Mouse (Mus musculus) T-helper 1 cell (primary cell): ENCODE measurements around the gene Mamdc2.
"Not testable (repeated sequence)": the region's sequence is repeated elsewhere in the genome, so short reads cannot be mapped to it uniquely, and the experiment has no call there.

Experiments
- in situ Hi-C: fragments of 300-600 bp; cut with MboI, MseI; formaldehyde crosslinking; loops from one replicate; pipeline ENCODE4 v1.15.1; 2025; ENCODE audit warnings: high pct_unique_total_duplicates

Mamdc2 gene

DNA sequence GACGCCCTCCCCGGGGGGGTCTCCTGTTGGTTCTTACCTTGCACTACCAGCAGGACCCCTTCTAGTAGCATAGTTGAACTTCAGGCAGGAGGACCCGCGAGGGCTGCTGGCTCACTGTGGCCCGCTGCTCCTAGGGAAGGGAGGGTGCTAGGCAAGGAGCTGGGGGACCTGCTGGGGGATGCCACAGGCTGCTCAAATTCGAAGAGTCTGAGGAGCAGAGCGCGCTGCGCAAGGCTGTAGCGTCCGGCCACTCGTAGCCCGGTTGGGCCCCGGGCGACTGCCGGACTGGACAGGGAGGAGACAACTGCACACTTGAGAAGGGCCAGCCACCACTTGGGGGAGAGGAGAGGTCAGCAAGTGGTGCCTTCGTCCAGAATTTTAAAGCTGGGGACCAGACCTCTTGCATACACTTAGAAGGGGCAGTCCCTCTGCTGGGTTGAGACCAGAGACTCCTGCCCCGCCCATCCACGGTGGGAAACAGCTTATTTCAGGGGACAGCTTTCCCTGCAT is at the start of gene Mamdc2:
Mamdc2 (minus strand) TSS at position 455 of the 510 bp plus-strand sequence.
- in situ Hi-C loops, result no loop called here

DNA sequence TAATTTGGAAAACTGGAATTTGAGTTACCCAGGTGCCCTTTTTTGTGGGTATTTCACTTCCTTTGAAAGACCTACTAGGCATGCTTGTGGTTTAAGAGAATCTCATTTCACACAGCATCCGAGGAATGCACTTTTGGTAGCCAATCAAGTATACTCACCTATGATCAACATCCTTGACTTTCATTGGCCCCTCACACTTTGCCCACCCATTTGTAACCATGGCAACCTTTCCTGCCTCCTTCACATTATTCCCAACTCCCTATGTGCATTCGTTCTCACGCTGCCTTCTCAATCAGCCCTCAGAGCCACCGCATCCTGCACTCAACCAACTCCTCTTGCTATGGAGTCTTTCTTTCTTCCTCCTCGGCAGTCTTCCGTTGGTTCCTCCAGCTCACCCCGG is 49.8 kb upstream of the Mamdc2 start:
- in situ Hi-C loops, result no loop called here

DNA sequence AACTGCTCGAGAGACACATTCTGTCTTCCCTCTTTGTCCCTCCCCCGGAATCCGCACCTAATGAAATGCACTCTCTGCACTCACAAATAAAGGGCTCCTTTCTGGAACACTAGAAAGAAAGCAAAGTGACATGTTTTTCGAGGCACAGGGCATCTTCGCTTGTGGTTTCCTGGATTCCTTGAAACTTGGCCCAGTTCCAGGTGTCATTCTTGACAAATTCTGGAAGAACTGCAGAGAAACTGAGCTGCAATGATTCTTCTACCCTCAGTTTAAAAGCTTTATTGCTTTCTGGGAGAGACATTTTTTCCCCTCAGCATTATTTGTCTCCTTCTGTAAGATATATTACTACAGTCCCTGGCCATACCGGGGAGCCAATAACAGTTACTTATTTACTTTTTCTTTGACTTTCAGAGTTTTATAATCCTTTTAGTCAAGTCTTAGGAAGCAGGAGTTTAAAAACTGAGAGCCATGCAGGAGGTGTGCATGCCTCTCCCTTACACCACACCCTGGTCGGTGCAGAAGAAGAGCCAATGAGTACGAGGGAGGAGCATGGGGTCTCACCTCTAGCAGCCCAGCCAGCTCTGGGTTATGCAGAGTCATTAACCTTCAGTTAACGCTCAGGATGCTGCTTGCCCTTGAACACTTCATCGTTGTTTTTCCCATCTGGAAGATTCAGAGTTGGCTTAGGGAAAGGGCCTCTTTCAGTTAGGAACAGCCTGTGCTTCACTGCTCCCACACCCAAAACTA is 49.1 kb upstream of the Mamdc2 start:
- in situ Hi-C loops, result no loop called here

DNA sequence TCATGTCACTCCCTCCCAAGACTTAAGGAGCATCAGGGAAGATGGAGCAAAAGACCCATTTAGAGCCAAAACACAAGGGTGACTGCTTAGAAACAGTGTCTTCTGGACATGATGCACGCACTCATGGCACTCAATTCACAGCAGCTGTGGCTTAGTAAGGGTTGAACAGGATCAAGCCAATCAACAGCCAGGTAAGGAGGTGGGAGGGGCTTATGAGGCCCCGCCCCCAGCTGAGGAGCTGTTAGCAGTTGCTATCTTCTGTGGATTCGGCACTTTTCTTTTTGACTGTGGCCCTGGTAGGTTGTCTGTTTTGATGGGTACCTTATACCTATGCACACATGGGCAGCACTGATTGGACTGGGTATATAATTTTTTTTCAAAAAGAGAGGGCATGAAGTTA is 48.3 kb upstream of the Mamdc2 start:
- in situ Hi-C loops, result no loop called here

DNA sequence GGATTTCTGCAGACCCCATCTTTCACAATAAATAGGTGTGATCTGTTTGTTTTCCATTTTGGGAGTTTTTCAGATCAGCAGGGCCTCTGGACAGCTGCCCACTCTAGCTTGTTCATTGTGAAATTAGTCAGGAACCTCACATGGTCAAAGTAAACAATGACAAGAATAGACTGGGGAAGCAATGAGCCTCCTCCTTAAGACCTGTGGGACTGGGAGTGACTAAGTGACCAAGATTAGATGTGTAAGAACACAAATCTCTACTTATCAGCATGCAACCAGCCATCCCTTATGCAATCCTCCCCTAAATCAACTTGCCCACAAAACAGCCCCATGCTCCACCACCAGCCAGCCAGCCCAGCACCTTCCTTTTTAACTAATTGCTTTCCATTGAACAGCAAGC is 44.4 kb upstream of the Mamdc2 start:
- in situ Hi-C loops, result no loop called here

DNA sequence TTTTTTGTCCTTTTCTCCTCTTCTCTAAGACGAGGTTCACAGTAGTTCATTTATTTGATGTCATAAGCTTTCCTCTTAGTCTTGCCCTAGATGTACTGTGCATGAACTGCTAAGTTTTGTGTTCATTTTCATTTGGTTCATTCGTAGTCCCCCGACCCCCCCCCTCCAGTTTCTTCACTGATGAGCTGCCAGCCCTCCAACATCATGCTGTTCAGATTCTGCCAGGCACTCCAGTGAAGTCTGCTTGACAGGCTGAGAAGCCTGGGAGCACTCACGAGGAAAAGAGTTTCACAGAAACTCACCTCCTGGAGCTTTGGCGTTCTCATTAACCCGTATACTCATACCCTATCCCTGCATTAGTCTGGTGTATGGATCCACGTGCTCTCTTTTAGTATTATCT is 42.5 kb upstream of the Mamdc2 start:
- in situ Hi-C loops, result not testable (repeated sequence)

DNA sequence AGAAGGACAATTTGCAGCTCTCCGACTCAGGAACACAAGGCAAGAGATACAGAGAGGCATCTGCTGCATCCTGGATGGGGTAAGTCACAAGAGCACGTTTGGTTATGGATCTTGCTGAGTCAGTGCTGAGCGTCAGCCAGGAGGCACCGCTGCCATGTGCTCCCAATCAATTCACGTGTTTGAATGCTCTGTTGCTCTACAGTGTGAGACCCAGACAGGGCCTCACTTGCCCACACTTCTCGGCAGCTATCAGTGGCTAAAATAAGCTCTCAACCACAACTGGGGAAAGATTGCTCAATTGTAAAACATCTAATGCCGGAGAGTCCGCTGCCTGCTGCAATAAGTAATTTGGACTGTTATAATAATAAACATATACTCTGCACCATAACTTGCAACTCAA is 41.5 kb upstream of the Mamdc2 start:
- in situ Hi-C loops, result no loop called here

DNA sequence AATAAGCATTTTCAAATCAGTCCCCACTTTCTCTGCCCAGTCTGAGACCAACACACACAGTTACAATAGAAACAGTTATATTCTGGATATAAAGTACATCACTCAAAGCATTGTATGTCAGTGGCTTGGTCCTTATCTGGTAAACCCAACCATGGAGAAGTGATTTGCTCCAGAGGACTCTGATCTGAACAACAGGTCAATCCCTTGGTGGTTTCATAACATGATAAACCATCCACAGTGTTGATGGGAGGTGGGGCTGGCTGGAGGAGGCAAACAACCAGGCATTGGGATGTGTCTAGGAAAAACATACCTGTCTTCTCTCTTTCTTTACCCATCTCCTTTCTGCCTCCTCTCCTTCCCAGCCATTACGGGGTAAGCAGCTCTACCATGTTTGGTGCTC is 39.2 kb upstream of the Mamdc2 start:
- in situ Hi-C loops, result no loop called here

DNA sequence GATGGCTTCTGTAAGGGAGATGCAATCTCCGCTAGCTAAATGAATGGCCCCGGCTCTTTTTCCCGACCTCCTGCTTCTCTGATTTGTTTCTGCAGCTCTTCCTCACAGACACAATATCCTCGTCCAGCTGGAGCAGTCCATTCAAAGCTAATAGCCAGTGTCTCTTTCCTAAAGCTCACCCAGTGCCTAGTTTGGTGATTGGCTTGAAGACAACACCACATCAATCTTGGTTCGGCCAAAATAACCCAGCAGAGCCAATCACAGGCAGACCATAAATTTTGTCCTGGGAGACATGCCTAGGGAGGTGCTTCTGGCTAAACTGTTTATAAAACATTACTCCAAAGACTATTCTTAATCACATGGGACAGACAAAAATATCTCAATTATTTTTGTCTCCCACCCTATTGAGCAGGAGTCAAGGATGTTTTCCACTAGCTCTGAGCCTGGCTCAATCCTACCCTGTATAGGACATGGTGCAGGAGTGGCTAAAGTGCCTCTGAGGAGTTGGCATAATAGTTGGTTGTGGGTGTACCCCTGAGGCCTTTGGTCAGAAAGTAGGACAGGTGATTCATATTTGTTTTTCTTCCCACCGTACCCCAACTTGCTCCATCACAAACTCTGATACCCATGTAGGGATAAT is 38.5 kb upstream of the Mamdc2 start:
- in situ Hi-C loops, result no loop called here

DNA sequence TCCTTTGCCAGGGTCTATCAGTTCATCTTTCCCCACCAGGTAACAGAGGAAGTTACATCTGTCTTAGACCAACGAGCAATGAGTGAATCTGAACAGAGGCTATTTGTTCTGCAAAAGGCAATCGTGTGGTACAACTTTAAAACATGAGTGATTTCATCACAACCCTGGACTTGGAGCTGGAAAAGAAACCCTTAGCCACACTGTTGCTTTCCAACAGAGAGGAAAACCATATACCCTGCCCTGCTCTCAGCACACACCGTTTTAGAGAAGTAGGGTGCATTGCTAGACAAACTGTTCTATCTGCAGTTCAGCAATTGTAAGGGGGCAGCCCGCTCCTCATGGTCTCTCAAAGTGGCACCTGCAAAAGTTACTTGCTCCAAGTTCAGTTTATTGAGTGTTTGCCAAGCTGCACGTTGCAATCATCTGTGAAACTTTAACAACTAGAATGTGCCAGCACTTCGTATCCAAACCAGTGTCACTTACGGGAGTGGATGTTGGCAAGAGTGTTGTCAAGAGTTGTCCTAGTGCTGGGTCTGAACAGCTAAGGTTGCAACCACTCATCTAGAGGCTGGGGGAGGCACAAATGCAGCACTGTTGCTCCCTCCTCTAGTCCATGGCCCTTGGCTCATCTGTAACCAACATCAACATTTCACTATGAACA is 37.8 kb upstream of the Mamdc2 start:
- in situ Hi-C loops, result no loop called here

DNA sequence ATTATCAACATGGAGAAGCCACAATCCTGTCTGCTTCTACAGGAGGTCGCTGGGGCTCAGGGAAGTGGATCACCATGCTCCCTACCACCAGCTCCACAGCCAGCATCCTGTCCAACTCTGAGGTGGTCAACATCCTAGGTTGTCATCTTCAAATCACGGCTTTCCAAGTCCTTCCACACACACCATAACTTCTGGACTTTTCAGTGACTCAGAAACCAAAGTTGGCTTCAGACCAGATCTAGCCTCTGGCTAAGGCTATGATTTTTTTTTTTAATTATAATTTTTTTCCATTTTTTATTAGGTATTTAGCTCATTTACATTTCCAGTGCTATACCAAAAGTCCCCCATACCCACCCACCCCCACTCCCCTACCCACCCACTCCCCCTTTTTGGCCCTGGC is 34.3 kb upstream of the Mamdc2 start:
- in situ Hi-C loops, result not testable (repeated sequence)

DNA sequence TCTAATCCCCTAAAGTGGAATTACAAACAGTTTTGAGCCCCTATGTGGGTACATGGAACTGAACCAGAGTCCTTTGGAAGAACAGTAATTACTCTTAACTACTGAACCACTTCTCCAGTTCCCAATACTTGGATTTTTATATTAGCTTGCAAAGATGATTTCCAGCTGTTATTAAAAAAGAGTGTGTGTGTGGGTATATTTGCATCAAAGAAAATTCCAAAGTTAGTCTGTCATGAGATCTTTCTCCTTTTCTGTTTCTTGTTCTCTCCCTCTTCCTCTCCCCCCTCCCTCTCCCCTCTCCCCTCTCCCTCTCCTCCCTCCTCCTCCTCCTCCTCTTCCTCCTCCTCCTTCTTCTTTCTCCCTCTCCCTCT is 31.3 kb upstream of the Mamdc2 start:
- in situ Hi-C loops, result no loop called here

DNA sequence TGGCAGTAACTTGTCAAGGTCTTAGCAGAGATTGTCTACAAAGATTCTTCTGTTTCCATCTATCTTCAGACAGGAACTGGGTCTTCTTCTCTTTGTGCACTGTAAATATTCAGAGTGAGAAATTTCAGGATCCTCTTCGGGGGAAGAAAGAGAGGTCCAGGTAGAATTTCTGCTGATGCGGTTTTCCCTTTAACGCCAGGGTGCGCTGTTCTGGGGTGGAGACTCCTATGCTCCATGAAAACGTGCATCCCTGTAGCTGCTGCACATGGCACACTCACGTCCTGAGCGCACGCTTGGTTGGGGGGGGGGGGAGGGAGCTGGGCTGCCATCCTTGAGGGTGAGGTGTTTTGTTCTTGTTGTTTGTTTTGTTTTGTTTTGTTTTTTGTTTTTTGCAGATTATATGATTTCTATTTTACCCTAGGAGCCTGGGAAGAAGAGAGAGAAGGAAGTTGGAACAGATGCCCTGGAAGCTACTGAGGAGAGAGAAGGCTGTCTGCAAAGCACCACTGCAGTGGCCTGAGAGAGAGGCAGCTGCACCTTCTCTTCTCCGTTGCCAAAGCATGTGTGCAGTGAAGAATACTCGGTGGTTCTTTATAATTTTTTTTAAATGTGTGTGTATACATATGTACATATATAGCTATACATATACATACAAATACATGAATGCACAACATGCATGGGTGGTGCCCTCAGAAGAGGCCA is 30.8 kb upstream of the Mamdc2 start:
- in situ Hi-C loops, result no loop called here

DNA sequence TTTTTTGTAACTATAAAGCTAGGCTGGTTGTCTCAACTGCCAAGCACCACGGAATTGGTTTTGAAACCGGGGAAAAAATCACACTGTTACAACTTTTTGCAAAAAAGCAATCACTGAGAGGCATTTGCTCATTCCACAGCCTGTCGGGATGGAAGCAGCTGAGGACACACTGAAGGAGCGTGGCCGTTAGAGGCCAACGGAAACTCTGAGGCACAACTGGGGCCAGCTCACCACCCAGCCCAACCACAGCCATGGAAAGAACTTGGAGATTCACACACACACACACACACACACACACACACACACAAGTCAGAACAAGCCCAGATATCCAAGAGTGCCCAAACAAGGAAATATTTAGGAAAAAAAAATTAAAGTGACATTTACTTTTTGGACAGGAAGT is 29.6 kb upstream of the Mamdc2 start:
- in situ Hi-C loops, result no loop called here

DNA sequence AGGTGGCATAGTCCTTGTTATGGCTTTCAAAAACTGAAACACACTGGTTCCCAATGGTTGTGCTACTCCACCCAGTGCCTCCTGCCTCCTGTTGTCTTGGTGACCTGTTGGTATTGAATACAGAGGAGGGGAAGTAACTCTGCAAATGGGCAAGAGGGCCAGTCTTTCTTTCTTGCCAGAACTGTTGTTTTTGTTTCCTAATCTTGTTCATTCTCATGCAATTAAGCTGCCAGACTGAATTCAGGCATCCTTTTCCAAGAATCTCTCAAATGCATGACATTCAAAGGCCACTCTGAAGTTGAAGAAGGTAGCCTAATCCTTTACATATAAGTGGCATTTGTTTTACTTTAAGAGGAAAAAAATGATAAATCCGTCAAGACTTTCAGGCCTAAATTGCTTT is 19.6 kb upstream of the Mamdc2 start:
- in situ Hi-C loops, result no loop called here

DNA sequence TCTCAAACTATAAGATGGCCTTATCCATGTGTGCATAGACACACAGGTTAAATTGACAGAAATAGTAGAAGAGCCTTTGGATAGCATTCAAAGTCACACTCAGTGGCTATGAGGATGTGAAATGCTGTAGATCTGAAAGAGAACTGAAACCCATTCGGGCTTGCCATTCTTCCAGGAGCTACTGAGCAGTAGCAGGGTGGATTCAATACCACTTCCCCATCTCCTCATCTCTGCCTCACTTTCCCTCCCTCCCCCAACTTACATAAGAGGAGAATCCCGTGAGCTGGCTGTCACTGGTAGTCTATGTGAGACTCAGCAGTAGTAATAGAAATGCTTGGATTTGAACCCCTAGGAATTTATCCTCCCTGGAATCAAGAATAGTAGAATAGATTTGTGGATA is 18.8 kb upstream of the Mamdc2 start:
- in situ Hi-C loops, result no loop called here

DNA sequence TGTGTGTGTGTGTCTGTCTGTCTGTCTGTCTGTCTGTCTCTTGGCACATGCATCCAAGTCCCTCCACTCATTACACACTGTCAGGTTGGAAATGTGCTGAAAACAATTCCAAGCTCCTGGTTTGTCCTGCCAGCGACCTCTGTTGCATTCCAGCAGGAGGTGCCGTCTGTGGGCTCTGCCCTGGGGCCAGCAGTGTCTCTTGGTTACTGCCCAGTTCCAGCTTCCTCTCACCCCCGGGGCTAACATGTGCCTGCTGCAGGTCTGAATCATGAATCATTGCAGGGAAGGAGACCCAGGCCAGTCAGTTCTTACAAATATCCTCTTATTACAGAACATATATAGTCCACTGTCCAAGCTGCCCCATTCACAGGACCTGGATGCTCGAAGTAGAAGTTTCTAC is 9.2 kb upstream of the Mamdc2 start:
- in situ Hi-C loops, result loop anchor here (5.0 kb wide), 1 partner anchor 105 kb away; no protein-coding TSS in a partner anchor

DNA sequence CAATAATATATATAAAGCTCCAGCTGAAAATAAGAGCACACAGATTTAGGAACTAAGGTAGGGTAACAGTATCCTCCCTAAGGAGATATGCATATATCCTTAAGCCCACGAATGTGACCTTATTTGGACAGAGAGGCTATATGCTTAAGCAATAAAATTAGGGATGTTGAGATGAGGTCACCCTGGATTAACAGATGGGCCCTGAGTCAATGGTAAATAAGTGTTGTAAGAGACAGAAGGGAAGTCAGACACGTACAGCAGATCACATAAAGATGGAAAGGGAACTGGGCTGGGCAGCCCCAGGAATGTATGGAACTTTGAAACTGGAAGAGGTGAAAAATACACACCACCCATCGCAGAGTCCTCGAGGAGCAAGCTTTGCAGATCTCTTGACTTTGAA is 3.1 kb upstream of the Mamdc2 start:
- in situ Hi-C loops, result no loop called here

DNA sequence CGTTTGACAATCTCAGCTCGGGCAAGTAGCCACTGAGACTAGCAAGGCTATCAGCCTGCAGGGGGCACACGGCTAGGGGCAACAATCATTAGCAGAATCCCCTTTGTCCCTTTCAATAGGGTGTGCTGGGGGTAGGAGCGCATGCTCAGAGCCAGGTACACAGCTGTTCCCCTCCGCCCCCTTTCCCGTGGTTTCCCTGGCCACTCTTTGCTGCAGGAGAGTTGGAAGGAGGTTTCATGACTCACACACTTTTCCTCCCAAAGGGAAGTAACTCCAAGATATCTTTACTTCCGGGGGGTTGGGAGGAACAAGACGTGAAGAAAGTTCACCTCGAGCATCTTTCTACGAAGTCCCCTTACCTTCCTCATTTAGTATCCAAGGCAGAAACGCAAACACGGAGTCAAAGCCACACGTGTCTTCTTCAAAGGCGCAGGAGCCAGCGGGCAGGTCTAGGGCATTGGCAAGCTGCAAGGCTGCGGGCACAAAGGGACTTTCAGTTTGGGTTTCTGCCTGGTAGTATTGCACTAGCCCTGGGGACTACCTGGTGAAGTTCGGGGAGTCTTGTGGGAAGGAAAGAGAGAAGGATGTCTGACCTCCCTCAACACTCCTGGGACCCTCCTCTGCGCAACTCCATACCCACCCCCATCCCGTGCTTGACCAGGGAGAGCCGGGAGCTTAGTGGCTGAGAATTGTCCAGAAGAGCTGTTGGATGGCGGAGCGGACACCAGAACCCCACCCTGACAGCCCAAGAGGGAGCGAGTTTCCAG is 838 bp downstream of the Mamdc2 start:
- in situ Hi-C loops, result no loop called here

DNA sequence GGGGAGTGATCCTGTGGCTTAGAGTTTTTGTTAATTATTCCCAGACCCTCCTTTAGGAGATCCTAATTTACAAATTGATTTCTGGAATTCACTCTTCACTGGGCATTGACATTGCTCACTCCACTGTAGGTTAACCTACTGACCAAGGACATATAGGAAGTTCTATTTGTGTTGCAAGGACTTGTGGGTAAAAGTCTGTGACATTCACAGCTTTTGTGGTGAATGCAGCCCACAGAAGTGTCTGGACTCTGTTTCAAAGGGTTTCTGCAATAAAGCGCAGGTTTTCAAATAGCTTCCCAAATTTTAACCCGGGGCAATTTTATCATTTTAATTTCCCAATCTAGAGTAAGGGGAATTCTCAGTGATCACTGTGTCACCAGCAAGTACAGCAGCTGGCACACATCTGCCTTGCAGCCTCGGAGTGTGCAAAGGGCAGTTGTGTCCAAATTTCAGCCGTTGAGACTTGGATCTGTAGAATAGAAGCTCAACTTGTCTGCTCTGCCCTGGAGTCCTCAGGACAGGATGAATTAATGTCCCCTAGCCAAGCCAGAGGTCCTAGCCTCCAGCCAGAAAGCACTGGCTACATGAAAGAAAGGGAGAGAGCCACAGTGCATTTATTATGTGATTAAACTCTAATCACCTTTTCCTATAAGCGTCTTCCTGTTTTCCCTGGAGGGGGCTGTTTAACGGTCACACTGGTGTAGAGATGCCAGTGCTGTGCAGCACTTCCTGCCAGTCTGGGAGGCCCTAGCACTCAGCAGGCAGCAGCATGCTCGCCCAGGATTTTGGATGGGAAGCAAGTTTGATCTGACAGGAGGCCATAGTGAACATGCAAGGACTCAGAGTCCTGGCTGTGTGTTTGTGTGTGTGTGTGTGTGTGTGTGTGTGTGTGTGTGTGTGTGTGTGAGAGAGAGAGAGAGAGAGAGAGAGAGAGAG is 3.1 kb downstream of the Mamdc2 start:
- in situ Hi-C loops, result no loop called here
